Mouse (Mus musculus): ENCODE results near the gene Slc13a3. TPM values are rescaled to one million over a fixed set of nuclear protein-coding genes. Genes with fewer than 3 reads are reported as not detected.

Slc13a3 gene
- total and polyA plus RNA-seq, 2 experiments from 2014 or later = 17.8 to 29.3 TPM

DNA sequence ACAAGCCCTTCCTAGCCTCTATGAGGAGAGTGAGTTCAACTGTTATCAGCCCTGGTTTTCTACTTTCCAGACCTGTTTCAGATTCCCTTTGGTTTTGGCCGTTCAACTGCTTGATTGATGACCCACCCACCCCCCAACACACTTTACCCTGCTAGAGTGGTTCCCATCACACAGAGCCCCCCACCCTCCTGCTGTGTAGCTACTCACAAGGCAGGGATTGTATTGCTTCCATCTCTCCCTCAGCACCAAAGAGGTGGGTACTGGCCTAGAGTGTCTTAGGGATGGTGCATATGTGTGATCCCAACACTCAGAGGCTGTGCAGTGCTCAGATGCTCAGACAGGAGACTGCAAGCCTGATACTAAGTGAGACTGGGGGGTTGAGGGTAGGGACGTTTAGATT lies 21.5 kb upstream of the Slc13a3 start:
- DNase-seq (ENCODE audit: low spot score) = no peak
- peaks cover 3% of the 10 kb centered on the region; the same call in 1 of the 2 replicates for H3K4me1 ChIP-seq (ENCODE audit: insufficient read depth, low read length)
- H3K27ac ChIP-seq = peak overlapping the region; percentile 89
- 28% methylated on average over 2 of the region's 2 CpGs for WGBS
- ATAC-seq = no peak
- H3K9ac ChIP-seq (replicated peaks; ENCODE audit: low read length) = no peak overlapping the region
- no peaks in the 10 kb centered on the region for H3K27me3 ChIP-seq (ENCODE audit: insufficient read depth, low read length)
- H3K4me3 ChIP-seq (ENCODE audit: low read length) = no peak overlapping the region
- TF ChIP-seq CTCF (IDR thresholded peaks at IDR 0.05; ENCODE audit: low read depth) = no peak
- peak overlapping the region; percentile 87; the same call in 1 of the 2 replicates for H3K4me2 ChIP-seq (ENCODE audit: low read depth, low read length)
- H3K36me3 ChIP-seq (ENCODE audit: insufficient read depth, low read length) = peaks cover 5% of the 10 kb centered on the region; the same call in 1 of the 2 replicates
- H3K9me3 ChIP-seq (ENCODE audit: low read length) = no peaks in the 10 kb centered on the region

DNA sequence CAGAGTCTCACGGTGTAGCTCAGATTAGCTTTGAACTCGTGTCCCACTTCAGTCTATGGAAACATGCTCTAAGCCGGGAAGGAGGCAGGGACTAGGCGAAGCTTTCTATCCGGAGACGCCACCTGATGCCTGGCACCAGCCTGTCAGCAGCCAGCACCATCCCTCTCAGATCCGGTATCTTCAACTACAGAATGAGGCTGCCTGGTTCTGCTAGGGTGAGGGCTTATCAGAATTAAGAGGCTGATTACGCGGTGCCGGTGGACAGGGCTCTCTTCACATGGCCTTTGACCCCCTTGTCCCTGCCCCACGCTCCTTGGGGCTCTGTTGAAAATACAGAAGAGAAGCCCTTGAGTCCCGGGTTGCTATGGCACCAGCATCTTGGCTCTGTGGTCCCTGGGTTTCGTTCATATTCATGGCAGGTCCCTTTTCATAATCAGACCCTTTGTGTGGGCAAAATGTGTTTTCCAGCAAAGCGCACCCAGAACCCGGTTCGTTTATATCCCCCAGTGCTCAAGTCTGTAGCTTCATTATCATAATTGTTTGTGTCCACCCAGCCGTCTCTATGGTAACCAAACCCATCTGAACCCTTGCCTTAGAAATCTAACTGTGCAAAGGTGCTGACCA lies 20.7 kb upstream of the Slc13a3 start:
- TF ChIP-seq CTCF (IDR thresholded peaks at IDR 0.05; ENCODE audit: low read depth) = no peak
- ATAC-seq = peak; percentile 65
- Histone ChIP-seq H3K4me3 (ENCODE audit: low read length) (peak overlapping the region; percentile 67), H3K9ac (replicated peaks; ENCODE audit: low read length) (peak overlapping the region; percentile 83), H3K4me2 (ENCODE audit: low read depth, low read length) (peak overlapping the region; percentile 87), H3K27me3 (ENCODE audit: insufficient read depth, low read length) (no peaks in the 10 kb centered on the region), H3K9me3 (ENCODE audit: low read length) (no peaks in the 10 kb centered on the region), H3K36me3 (ENCODE audit: insufficient read depth, low read length) (peaks cover 13% of the 10 kb centered on the region; the same call in 1 of the 2 replicates), H3K27ac (peak overlapping the region; percentile 89), H3K4me1 (ENCODE audit: insufficient read depth, low read length) (peaks cover 3% of the 10 kb centered on the region; the same call in 1 of the 2 replicates)
- 3% methylated on average over 17 of the region's 17 CpGs for WGBS
- peak; percentile 79 for DNase-seq (ENCODE audit: low spot score)

DNA sequence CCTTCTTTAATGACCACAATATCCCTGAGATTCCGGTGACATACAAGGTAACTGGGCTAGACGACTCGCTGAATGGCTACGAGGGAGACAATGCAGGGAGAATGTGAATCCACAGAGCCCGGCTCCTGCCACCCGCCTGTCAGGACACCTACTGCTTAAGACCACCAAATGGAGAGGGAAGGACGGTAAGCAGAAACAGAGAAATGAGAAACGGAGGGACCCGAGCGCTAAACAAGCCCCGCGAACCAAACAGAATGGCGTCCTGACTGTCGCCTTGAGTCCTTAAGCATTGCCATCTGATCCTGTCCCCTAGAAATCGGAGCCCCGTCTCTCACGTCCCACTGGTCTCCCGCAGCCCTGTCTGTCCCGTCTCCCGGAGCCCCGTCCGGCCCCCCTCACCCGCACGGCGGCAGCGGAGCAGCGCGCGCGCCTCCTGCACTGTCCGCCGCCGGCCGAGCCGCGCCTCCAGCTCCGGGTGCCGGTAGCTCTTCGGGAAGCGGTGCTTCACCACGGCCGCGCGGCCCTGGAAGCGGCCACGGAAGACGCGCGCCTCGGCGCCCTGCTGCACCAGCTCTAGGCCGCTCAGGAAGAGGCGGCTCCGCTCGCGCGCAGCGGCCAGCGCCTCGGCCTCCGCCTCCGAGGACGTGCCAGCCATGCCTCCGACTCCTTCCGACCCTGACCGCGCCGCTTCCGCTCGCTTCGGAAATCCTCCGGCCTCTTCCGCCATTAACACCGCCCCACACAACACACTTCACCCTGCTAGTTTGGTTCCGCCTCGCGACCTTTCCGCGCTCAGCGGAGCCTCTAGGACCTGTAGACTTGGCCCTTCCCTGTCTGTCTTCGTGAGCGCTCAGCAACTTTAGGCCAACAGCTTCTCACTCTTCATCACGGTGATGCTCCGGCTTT lies 19.9 kb upstream of the Slc13a3 start, which contains the start of gene Trp53rka:
Gene Trp53rka (minus strand): TSS at position 677 of the 906 bp plus-strand sequence.
- Histone ChIP-seq H3K4me3 (ENCODE audit: low read length) (peak within 1 kb of the TSS; percentile 67), H3K36me3 (ENCODE audit: insufficient read depth, low read length) (peaks cover 19% of the 10 kb centered on the region; the same call in 1 of the 2 replicates), H3K27me3 (ENCODE audit: insufficient read depth, low read length) (no peaks in the 10 kb centered on the region), H3K4me2 (ENCODE audit: low read depth, low read length) (peak within 1 kb of the TSS; percentile 87), H3K9ac (replicated peaks; ENCODE audit: low read length) (peak within 1 kb of the TSS; percentile 83), H3K27ac (peak within 1 kb of the TSS; percentile 89), H3K4me1 (ENCODE audit: insufficient read depth, low read length) (peaks cover 3% of the 10 kb centered on the region; the same call in 1 of the 2 replicates), H3K9me3 (ENCODE audit: low read length) (no peaks in the 10 kb centered on the region)
- WGBS = under 1% methylated on average over 66 of the region's 84 CpGs
- peak; percentile 90 for ATAC-seq
- no peak for TF ChIP-seq CTCF (IDR thresholded peaks at IDR 0.05; ENCODE audit: low read depth)
- DNase-seq (ENCODE audit: low spot score) = peak; percentile 90

DNA sequence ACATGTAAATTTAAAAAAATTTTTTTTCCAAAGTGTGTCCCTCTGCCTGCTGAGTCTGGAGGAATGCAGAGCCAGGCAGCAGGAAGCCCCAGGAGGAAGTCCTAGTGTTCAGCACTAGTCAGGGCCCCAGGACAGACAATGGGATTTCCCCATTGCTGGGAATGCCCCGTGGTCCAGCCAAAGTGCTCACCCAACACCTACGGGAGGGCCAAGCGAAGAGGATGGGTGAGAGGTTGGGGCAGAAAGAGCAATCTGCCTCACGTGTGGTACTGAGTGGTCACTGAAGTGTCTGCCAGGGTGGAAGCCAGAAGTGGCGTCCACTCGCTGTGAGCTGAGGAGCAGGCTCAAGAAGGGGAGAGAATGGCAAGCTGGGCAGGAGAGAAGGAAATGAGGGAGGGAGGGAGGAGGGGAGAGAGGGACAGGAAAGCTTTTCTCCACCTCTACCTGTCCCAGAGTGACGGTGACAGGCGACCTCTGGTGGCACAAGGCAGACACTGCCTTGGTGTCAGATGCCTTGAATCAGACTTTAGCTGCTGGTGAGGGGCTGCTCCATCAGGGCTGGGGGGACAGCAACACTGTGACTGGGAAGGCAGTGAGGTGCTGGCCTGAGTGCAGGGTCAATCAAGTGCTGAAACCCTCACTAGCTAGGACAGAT lies 14.0 kb upstream of the Slc13a3 start:
- no peaks in the 10 kb centered on the region for H3K27me3 ChIP-seq (ENCODE audit: insufficient read depth, low read length)
- TF ChIP-seq CTCF (IDR thresholded peaks at IDR 0.05; ENCODE audit: low read depth) = peak; percentile 99
- no peak overlapping the region; the same call in 1 of the 2 replicates for H3K9ac ChIP-seq (replicated peaks; ENCODE audit: low read length)
- no peaks in the 10 kb centered on the region for H3K9me3 ChIP-seq (ENCODE audit: low read length)
- H3K27ac ChIP-seq = peak overlapping the region; percentile 26; the same call in 1 of the 2 replicates
- H3K4me1 ChIP-seq (ENCODE audit: insufficient read depth, low read length) = peaks cover 5% of the 10 kb centered on the region; the same call in 1 of the 2 replicates
- 14% methylated on average over 8 of the region's 8 CpGs for WGBS
- DNase-seq (ENCODE audit: low spot score) (peak; percentile 80), ATAC-seq (peak; percentile 76)
- no peak overlapping the region for H3K4me2 ChIP-seq (ENCODE audit: low read depth, low read length)
- H3K36me3 ChIP-seq (ENCODE audit: insufficient read depth, low read length) = peaks cover 19% of the 10 kb centered on the region; the same call in 1 of the 2 replicates
- no peak overlapping the region for H3K4me3 ChIP-seq (ENCODE audit: low read length)

DNA sequence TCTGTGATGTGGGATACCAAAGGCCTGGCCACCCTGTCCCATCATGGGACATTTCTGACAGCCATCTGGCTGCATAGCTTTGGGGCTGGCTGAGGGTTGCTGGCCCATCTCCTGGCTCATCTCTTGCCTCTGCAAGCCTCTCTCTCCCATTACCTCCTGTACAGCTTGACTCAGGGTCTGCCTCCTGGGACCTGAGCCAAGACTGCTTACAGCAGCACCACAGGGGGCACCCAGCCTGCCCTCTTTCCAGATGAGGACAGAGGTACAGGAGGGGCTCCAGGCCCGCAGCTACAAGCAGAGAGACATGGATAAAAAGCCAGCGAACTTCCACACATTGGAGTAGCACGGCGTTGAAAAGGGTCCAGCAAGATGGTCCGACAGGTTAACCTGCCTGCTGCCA lies 13.4 kb upstream of the Slc13a3 start:
- Histone ChIP-seq H3K36me3 (ENCODE audit: insufficient read depth, low read length) (peaks cover 19% of the 10 kb centered on the region; the same call in 1 of the 2 replicates), H3K4me3 (ENCODE audit: low read length) (no peak overlapping the region), H3K27me3 (ENCODE audit: insufficient read depth, low read length) (no peaks in the 10 kb centered on the region), H3K4me1 (ENCODE audit: insufficient read depth, low read length) (peaks cover 5% of the 10 kb centered on the region; the same call in 1 of the 2 replicates), H3K4me2 (ENCODE audit: low read depth, low read length) (no peak overlapping the region), H3K27ac (0 out of 2 replicates have a peak overlapping the region, but pooled peaks have one; percentile 26), H3K9me3 (ENCODE audit: low read length) (no peaks in the 10 kb centered on the region), H3K9ac (replicated peaks; ENCODE audit: low read length) (peak overlapping the region; percentile 24; the same call in 1 of the 2 replicates)
- no peak for ATAC-seq
- 62% methylated on average over 5 of the region's 5 CpGs for WGBS
- peak; percentile 25 for DNase-seq (ENCODE audit: low spot score)
- no peak for TF ChIP-seq CTCF (IDR thresholded peaks at IDR 0.05; ENCODE audit: low read depth)

DNA sequence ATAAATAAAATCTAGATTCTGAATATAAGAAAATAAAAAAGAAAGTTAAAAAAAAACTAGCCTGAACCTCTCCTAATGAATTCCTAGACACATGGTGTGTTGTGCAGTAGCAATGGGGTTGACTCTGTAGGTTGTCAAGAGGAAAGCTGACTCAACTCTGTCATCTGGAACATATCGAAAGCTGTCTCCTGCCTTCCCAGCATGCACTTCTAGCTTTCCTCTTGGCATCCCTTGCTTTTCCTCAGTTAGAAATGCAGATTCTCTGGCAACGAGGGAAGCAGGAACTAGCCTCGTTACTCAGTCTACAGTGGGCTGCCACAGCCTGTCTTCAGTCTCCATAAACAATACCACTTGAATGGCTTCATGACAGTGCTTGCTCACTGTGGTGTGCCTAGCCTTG lies 12.8 kb upstream of the Slc13a3 start:
- H3K4me1 ChIP-seq (ENCODE audit: insufficient read depth, low read length) = peaks cover 5% of the 10 kb centered on the region; the same call in 1 of the 2 replicates
- DNase-seq (ENCODE audit: low spot score) (no peak), ATAC-seq (no peak)
- no peak for TF ChIP-seq CTCF (IDR thresholded peaks at IDR 0.05; ENCODE audit: low read depth)
- no peak overlapping the region for H3K9ac ChIP-seq (replicated peaks; ENCODE audit: low read length)
- H3K27ac ChIP-seq = no peak overlapping the region
- H3K4me3 ChIP-seq (ENCODE audit: low read length) = no peak overlapping the region
- no peaks in the 10 kb centered on the region for H3K9me3 ChIP-seq (ENCODE audit: low read length)
- no peaks in the 10 kb centered on the region for H3K27me3 ChIP-seq (ENCODE audit: insufficient read depth, low read length)
- no peak overlapping the region for H3K4me2 ChIP-seq (ENCODE audit: low read depth, low read length)
- peaks cover 19% of the 10 kb centered on the region; the same call in 1 of the 2 replicates for H3K36me3 ChIP-seq (ENCODE audit: insufficient read depth, low read length)
- 69% methylated on average over 3 of the region's 3 CpGs for WGBS
